Mouse (Mus musculus) lung, embryonic 15.5 days (tissue): Measurements from ENCODE around the gene Mlh3. TPM values are rescaled to one million over a fixed set of nuclear protein-coding genes. Genes with fewer than 3 reads are reported as not detected.
A peak's percentile ranks its signal among the peaks of the same experiment; 100 is the strongest.

Experiments used
- ATAC-seq: fragments of 200-750 bp; cut with Nextera tagmentation; 2 replicates; pipeline ENCODE4 v1.8.0; 2017; ENCODE audit warnings: moderate number of reproducible peaks, borderline replicate concordance; ENCODE audit not compliant: low FRiP score, low TSS enrichment; ENCODE audit errors: extremely low read depth
- H3K27ac ChIP-seq: fragments of 300-500 bp; sonication (generic); 2 replicates; pipeline ENCODE4 v1.5.1; 2015; ENCODE audit warnings: moderate library complexity, mild to moderate bottlenecking, inconsistent platforms
- H3K27me3 ChIP-seq: fragments of 300-500 bp; sonication (generic); 2 replicates; pipeline ENCODE4 v1.6.1; 2015; ENCODE audit warnings: inconsistent platforms
- H3K36me3 ChIP-seq: fragments of 300-500 bp; sonication (generic); 2 replicates; pipeline ENCODE4 v1.6.1; 2015; ENCODE audit warnings: inconsistent platforms
- H3K4me1 ChIP-seq: fragments of 300-500 bp; sonication (generic); 2 replicates; pipeline ENCODE4 v1.6.1; 2015; ENCODE audit warnings: inconsistent platforms
- H3K4me2 ChIP-seq: fragments of 300-500 bp; sonication (generic); 2 replicates; pipeline ENCODE4 v1.6.1; 2015; ENCODE audit warnings: inconsistent platforms, mild to moderate bottlenecking, moderate library complexity
- H3K4me3 ChIP-seq: fragments of 300-500 bp; sonication (generic); 2 replicates; pipeline ENCODE4 v1.5.1; 2015; ENCODE audit warnings: mild to moderate bottlenecking, inconsistent platforms
- H3K9ac ChIP-seq: fragments of 300-500 bp; sonication (generic); 2 replicates; pipeline ENCODE4 v1.6.1; 2015; ENCODE audit warnings: inconsistent platforms
- H3K9me3 ChIP-seq: fragments of 300-500 bp; sonication (generic); 2 replicates; pipeline ENCODE4 v1.6.1; 2016; ENCODE audit warnings: inconsistent platforms
- WGBS: fragments of 180-500 bp; shearing (Covaris S2); methylation state at CpG from one replicate; pipeline ENCODE4 v1.1.7; 2015; 5-methylcytosine and 5-hydroxymethylcytosine counted together
- polyA plus RNA-seq: library from polyadenylated mRNA; unstranded; fragments of >200 nt; fragmentation: Nextera tagmentation; extraction: Ambion mirVana; gene quantifications from 2 replicates; pipeline ENCODE4 v1.2.1, GENCODE M21; 2015

The Mlh3 gene
- polyA plus RNA-seq, 1 experiment from 2014 or later = 9.3 TPM

DNA sequence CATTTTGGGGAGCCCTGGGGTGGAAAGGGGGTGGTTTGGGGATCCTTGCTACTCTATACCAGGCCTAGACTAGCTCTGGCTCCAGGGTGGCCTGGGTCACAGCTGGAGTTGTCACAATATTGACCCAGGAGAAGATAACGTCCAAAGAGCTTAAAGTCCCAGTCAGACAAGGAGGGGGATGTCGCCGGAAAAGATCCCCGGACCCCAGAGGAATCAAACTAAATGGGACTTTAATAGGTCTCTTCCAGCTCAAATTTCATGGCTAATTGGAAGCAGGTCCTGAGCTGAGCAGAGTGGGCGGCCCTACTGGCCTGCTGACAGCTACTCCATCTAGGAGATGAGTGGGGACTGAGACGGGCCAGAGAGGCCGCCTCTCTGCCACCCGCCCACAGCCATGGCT, 72.5 kb downstream of the Mlh3 start:
- Histone ChIP-seq H3K36me3 (no peaks in the 10 kb centered on the region), H3K4me1 (peaks cover 57% of the 10 kb centered on the region), H3K4me3 (no peak overlapping the region), H3K9me3 (no peaks in the 10 kb centered on the region), H3K4me2 (no peak overlapping the region), H3K9ac (no peak overlapping the region), H3K27ac (no peak overlapping the region), H3K27me3 (no peaks in the 10 kb centered on the region)
- WGBS = 16% methylated on average over 8 of the region's 8 CpGs
- no peak for ATAC-seq

DNA sequence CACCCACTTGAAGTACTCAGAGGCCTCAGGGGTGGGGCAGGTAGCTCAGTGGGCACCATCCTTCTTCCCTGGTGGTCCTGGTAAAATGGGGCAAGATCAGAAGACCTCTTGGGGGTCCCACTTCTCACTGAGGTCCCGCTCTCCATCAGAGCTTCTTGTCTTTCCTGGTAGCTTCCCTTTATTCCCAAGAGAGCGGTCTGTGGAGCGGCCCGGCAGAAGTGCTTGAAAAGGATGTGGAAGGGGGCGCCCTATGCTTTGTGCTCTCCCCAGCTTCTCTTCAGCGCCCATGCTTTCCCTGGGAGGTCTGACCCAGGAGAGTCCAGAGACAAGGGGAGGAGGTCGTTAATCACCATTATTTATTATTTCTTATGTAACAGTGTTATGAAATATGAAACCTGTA, 73.0 kb downstream of the Mlh3 start:
- Histone ChIP-seq H3K4me1 (peaks cover 62% of the 10 kb centered on the region), H3K36me3 (no peaks in the 10 kb centered on the region), H3K9ac (no peak overlapping the region), H3K27me3 (no peaks in the 10 kb centered on the region), H3K4me3 (no peak overlapping the region), H3K4me2 (no peak overlapping the region), H3K9me3 (no peaks in the 10 kb centered on the region), H3K27ac (no peak overlapping the region)
- 58% methylated on average over 7 of the region's 7 CpGs for WGBS
- ATAC-seq = no peak

DNA sequence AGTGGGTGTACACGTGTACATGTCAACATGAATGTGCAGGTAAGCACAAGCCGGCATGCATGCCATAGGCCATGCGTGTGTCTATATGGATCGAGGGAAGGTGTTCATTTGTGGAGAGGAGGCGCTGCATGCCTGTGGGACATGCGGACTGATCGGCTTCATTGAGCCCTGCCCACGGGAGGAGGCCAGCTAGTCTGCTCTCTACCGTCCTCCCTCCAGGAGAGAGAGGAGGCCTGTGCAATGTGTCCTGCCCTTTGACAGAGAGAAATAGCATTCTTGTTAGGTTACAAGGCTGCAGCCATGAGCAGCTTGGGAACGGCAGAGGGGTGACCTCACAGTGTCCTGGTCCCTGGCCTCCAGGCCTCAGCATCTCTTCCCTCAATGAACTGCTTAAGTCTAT, 74.2 kb downstream of the Mlh3 start:
- no peak overlapping the region for H3K9ac ChIP-seq
- no peak overlapping the region for H3K4me3 ChIP-seq
- no peaks in the 10 kb centered on the region for H3K36me3 ChIP-seq
- WGBS = 82% methylated on average over 10 of the region's 10 CpGs
- no peak overlapping the region for H3K27ac ChIP-seq
- no peaks in the 10 kb centered on the region for H3K27me3 ChIP-seq
- H3K4me2 ChIP-seq = no peak overlapping the region
- H3K4me1 ChIP-seq = peaks cover 62% of the 10 kb centered on the region
- no peaks in the 10 kb centered on the region for H3K9me3 ChIP-seq
- ATAC-seq = no peak

- H3K36me3 ChIP-seq = no peaks in the 10 kb centered on the region
- peak overlapping the region; percentile 81 for H3K27ac ChIP-seq
- 54% methylated on average over 5 of the region's 5 CpGs for WGBS
- H3K4me1 ChIP-seq = peaks cover 55% of the 10 kb centered on the region
- no peak overlapping the region for H3K4me3 ChIP-seq
- ATAC-seq = peak; percentile 1; the same call in 1 of the 2 replicates
- no peaks in the 10 kb centered on the region for H3K9me3 ChIP-seq
- H3K27me3 ChIP-seq = no peaks in the 10 kb centered on the region
- 0 out of 2 replicates have a peak overlapping the region, but pooled peaks have one; percentile 11 for H3K4me2 ChIP-seq
- H3K9ac ChIP-seq = no peak overlapping the region
Measured at GRCm38 (mm10) chr12:85195086-85195485, 75.3 kb downstream of the Mlh3 start.

DNA sequence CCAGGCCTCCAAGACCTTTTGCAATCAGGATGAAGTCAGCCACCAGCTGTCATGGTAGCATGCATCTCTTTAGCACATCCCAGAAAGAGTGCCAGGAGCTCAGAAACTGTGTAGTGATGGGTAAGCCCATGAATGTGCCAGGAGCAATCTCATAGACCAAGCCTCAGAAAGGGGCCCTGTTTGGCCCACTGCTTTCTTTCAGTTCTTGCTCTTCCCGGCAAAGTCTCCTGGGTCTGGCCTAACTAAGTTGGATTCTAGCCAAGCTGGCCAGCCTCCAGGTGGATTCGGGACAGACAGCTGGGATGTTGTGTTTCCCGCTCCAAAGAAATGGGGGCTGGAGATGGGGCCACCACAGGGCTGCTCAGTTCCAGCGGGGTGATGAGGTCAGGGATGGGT, 75.8 kb downstream of the Mlh3 start:
- Histone ChIP-seq H3K4me2 (0 out of 2 replicates have a peak overlapping the region, but pooled peaks have one; percentile 11), H3K4me3 (no peak overlapping the region), H3K4me1 (peaks cover 55% of the 10 kb centered on the region), H3K9ac (no peak overlapping the region), H3K27me3 (no peaks in the 10 kb centered on the region), H3K36me3 (no peaks in the 10 kb centered on the region), H3K27ac (peak overlapping the region; percentile 81), H3K9me3 (no peaks in the 10 kb centered on the region)
- peak; percentile 73 for ATAC-seq
- WGBS = 20% methylated on average over 4 of the region's 4 CpGs

DNA sequence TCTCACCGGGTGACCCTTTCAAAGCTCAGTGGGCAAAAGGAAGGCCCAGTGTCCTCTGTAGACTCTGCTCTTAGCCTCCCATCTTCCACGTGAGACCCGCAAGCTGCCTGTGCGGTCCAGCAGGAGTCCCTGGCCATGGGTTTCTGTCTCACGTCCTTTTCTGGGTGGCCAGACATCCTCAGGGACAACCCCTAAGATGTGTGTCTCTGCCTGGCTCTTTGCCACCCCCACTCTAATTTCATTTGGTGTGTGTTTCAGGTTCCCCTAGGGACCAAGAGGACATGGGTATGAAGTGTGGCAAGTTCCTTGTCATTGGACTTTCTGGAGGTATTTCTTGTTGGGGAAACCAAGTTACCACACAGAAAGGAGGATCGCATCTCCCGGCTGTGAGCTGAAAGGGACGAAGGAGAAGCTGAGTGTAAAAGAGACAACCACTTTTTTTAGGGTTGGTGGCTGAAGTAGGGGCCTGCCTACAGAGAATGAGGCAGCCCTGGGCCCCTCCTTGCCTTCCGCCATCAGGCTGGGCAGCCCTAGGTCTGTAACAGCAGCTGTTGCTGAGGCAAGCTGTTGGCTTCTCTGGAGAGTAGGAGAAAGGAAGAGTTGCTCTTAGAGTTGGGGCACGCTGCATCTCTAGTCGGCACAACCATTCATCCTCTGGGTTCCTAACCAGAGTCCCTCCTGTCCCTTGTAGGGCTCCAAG, 76.3 kb downstream of the Mlh3 start:
- Histone ChIP-seq H3K9ac (no peak overlapping the region), H3K27me3 (no peaks in the 10 kb centered on the region), H3K9me3 (no peaks in the 10 kb centered on the region), H3K4me2 (no peak overlapping the region), H3K36me3 (no peaks in the 10 kb centered on the region), H3K4me3 (no peak overlapping the region), H3K27ac (peak overlapping the region; percentile 81), H3K4me1 (peaks cover 55% of the 10 kb centered on the region)
- no peak; the same call in 1 of the 2 replicates for ATAC-seq
- WGBS = 66% methylated on average over 11 of the region's 11 CpGs

- Histone ChIP-seq H3K9me3 (no peaks in the 10 kb centered on the region), H3K27ac (no peak overlapping the region; the same call in 1 of the 2 replicates), H3K36me3 (no peaks in the 10 kb centered on the region), H3K9ac (no peak overlapping the region), H3K27me3 (no peaks in the 10 kb centered on the region), H3K4me2 (no peak overlapping the region), H3K4me3 (no peak overlapping the region), H3K4me1 (peaks cover 54% of the 10 kb centered on the region)
- no peak for ATAC-seq
- 72% methylated on average over 10 of the region's 10 CpGs for WGBS
Measured at GRCm38 (mm10) chr12:85193146-85193545, 77.3 kb downstream of the Mlh3 start.

- 17% methylated on average over 19 of the region's 19 CpGs for WGBS
- peaks cover 49% of the 10 kb centered on the region for H3K4me1 ChIP-seq
- no peak overlapping the region for H3K4me3 ChIP-seq
- H3K9me3 ChIP-seq = no peaks in the 10 kb centered on the region
- H3K4me2 ChIP-seq = no peak overlapping the region
- H3K27ac ChIP-seq = peak overlapping the region; percentile 64
- H3K9ac ChIP-seq = no peak overlapping the region
- H3K27me3 ChIP-seq = no peaks in the 10 kb centered on the region
- H3K36me3 ChIP-seq = no peaks in the 10 kb centered on the region
- ATAC-seq = peak; percentile 50
Measured at GRCm38 (mm10) chr12:85192461-85193108, 77.8 kb downstream of the Mlh3 start.

- no peak overlapping the region for H3K27ac ChIP-seq
- H3K9ac ChIP-seq = no peak overlapping the region
- H3K4me1 ChIP-seq = peaks cover 40% of the 10 kb centered on the region
- no peak overlapping the region for H3K4me3 ChIP-seq
- no peaks in the 10 kb centered on the region for H3K27me3 ChIP-seq
- no peak for ATAC-seq
- WGBS = 77% methylated on average over 7 of the region's 7 CpGs
- no peaks in the 10 kb centered on the region for H3K36me3 ChIP-seq
- H3K9me3 ChIP-seq = no peaks in the 10 kb centered on the region
- H3K4me2 ChIP-seq = no peak overlapping the region
Measured at GRCm38 (mm10) chr12:85190290-85190689, 80.1 kb downstream of the Mlh3 start.

GRCm38 (mm10) chr12:85186361-85186760, 84.0 kb downstream of the Mlh3 start:
- no peaks in the 10 kb centered on the region for H3K36me3 ChIP-seq
- no peak overlapping the region for H3K4me2 ChIP-seq
- ATAC-seq = no peak
- H3K27ac ChIP-seq = no peak overlapping the region
- H3K9me3 ChIP-seq = no peaks in the 10 kb centered on the region
- H3K4me3 ChIP-seq = no peak overlapping the region
- H3K9ac ChIP-seq = no peak overlapping the region
- H3K4me1 ChIP-seq = peaks cover 18% of the 10 kb centered on the region
- H3K27me3 ChIP-seq = no peaks in the 10 kb centered on the region
- WGBS = 61% methylated on average over 7 of the region's 7 CpGs

DNA sequence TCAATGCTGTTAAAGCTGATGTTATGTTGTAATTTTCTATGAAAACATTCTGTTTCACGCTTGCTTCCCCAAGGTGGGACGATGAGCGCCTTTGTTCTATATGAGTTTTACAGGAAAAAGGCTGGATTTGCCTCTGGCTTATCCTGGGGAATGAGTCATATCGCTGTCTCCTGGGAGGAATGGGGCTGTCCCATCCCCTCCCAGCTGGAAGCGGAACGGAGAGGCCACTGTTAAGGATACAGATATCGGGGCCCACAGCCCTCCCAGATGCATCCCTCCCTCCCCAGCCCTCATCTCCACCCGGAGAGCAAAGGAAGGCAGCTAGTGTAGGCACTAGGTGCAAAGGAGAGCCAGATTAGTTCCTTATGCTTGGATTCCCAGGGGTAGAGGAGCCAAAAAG, 84.6 kb downstream of the Mlh3 start:
- H3K4me1 ChIP-seq = peaks cover 21% of the 10 kb centered on the region
- no peak overlapping the region for H3K4me3 ChIP-seq
- no peak overlapping the region for H3K9ac ChIP-seq
- H3K9me3 ChIP-seq = no peaks in the 10 kb centered on the region
- WGBS = 55% methylated on average over 8 of the region's 8 CpGs
- no peak overlapping the region for H3K27ac ChIP-seq
- no peaks in the 10 kb centered on the region for H3K36me3 ChIP-seq
- H3K27me3 ChIP-seq = no peaks in the 10 kb centered on the region
- H3K4me2 ChIP-seq = no peak overlapping the region
- no peak for ATAC-seq
